Mouse (Mus musculus): ENCODE results near the gene Igf1r.

GRCm38 (mm10) chr7:68262612-68263200 is 310.1 kb downstream of the Igf1r start:
- TF ChIP-seq CTCF (IDR thresholded peaks at IDR 0.05; ENCODE audit: low read depth) (no peak), EP300 (optimal IDR thresholded peaks at IDR 0.05) (no peak)
